Mouse (Mus musculus) MEL (cell line): Measurements from ENCODE around the gene Aven. TPM values are rescaled to one million over a fixed set of nuclear protein-coding genes. Genes with fewer than 3 reads are reported as not detected.

Source experiments
- DNase-seq: peaks from one replicate; pipeline ENCODE4 v3.0.0; 2011; ENCODE audit warnings: low read depth, low spot score
- H3K27ac ChIP-seq: 2 replicates; pipeline ENCODE4 v1.5.1; 2012; ENCODE audit warnings: low read depth, mild to moderate bottlenecking, control low read depth, low read length, moderate library complexity; ENCODE audit not compliant: control insufficient read depth
- H3K27me3 ChIP-seq, 2 experiments: fragments of 150-350 bp in 1 of 2; sonication (generic) in 1 of 2; 2 replicates each; pipeline ENCODE4 v1.6.1; 2012; ENCODE audit warnings: low read length in 2 of 2, mild to moderate bottlenecking in 2 of 2, improper control_type of control experiment in 1 of 2, moderate library complexity in 1 of 2; ENCODE audit not compliant: insufficient read depth in 2 of 2, control insufficient read depth in 1 of 2
- H3K36me3 ChIP-seq, 2 experiments: 2 replicates each; pipeline ENCODE4 v1.6.1; 2012 to 2014; ENCODE audit warnings: low read length in 2 of 2, improper control_type of control experiment in 1 of 2, inconsistent platforms in 1 of 2, mild to moderate bottlenecking in 1 of 2; ENCODE audit not compliant: insufficient read depth in 2 of 2, control insufficient read depth in 1 of 2
- H3K4me1 ChIP-seq, 2 experiments: fragments of 150-350 bp in 1 of 2; sonication (generic) in 1 of 2; 2 replicates each; pipeline ENCODE4 v1.6.1; 2012; ENCODE audit warnings: low read length in 2 of 2, improper control_type of control experiment in 1 of 2, mild to moderate bottlenecking in 1 of 2; ENCODE audit not compliant: insufficient read depth in 2 of 2, control insufficient read depth in 1 of 2
- H3K4me3 ChIP-seq, 2 experiments: fragments of 150-350 bp in 1 of 2; sonication (generic) in 1 of 2; 2 replicates each; pipeline ENCODE4 v1.5.1; 2012; ENCODE audit warnings: low read depth in 2 of 2, low read length in 2 of 2, mild to moderate bottlenecking in 2 of 2, moderate library complexity in 2 of 2, control low read depth in 1 of 2, improper control_type of control experiment in 1 of 2; ENCODE audit not compliant: control insufficient read depth in 1 of 2, insufficient read depth in 1 of 2
- H3K79me2 ChIP-seq: 2 replicates; pipeline ENCODE4 v1.6.1; 2012; ENCODE audit warnings: mild to moderate bottlenecking, low read length, moderate library complexity; ENCODE audit not compliant: control insufficient read depth, poor library complexity, insufficient read depth
- H3K9ac ChIP-seq: 2 replicates; pipeline ENCODE4 v1.6.1; 2012; ENCODE audit warnings: low read depth, mild to moderate bottlenecking, control low read depth, low read length, moderate library complexity; ENCODE audit not compliant: control insufficient read depth, poor library complexity, severe bottlenecking
- H3K9me3 ChIP-seq: fragments of 150-350 bp; sonication (generic); replicated peaks from 2 replicates; pipeline ENCODE4 v1.6.1; 2012; ENCODE audit warnings: mild to moderate bottlenecking, low read length, improper control_type of control experiment, moderate library complexity; ENCODE audit not compliant: insufficient read depth
- BHLHE40 ChIP-seq: IDR thresholded peaks from 2 replicates; pipeline ENCODE4 v1.6.1; 2012; ENCODE audit warnings: low read depth, mild to moderate bottlenecking, inconsistent platforms, low read length, improper control_type of control experiment, borderline replicate concordance
- CHD2 ChIP-seq: IDR thresholded peaks from 2 replicates; pipeline ENCODE4 v1.6.1; 2011; ENCODE audit warnings: low read length, improper control_type of control experiment
- CTCF ChIP-seq, 3 experiments: IDR thresholded peaks in 2 of 3; conservative IDR thresholded peaks in 1 of 3; 2 replicates each; pipeline ENCODE4 v1.5.1; 2011 to 2012; ENCODE audit warnings: low read length in 3 of 3, low read depth in 2 of 3, mild to moderate bottlenecking in 2 of 3, improper control_type of control experiment in 1 of 3, inconsistent platforms in 1 of 3, mixed read lengths in 1 of 3, moderate library complexity in 1 of 3; ENCODE audit not compliant: control insufficient read depth in 1 of 3, insufficient read depth in 1 of 3, poor library complexity in 1 of 3, severe bottlenecking in 1 of 3
- E2F4 ChIP-seq: IDR thresholded peaks from 2 replicates; pipeline ENCODE4 v1.6.1; 2011; ENCODE audit warnings: low read depth, low read length, improper control_type of control experiment, borderline replicate concordance
- EP300 ChIP-seq, 2 experiments: IDR thresholded peaks; 2 replicates each; pipeline ENCODE4 v1.6.1; 2011; ENCODE audit warnings: improper control_type of control experiment in 2 of 2, low read length in 2 of 2, low read depth in 1 of 2, mild to moderate bottlenecking in 1 of 2
- ETS1 ChIP-seq: IDR thresholded peaks from 2 replicates; pipeline ENCODE4 v1.6.1; 2012; ENCODE audit warnings: low read depth, mild to moderate bottlenecking, inconsistent platforms, low read length, improper control_type of control experiment, moderate library complexity
- GATA1 ChIP-seq: IDR thresholded peaks from 2 replicates; pipeline ENCODE4 v1.6.1; 2011; ENCODE audit warnings: low read depth, low read length, improper control_type of control experiment
- HCFC1 ChIP-seq: IDR thresholded peaks from 2 replicates; pipeline ENCODE4 v1.6.1; 2012; ENCODE audit warnings: low read depth, mild to moderate bottlenecking, inconsistent platforms, low read length, improper control_type of control experiment, moderate library complexity
- JUND ChIP-seq: IDR thresholded peaks from 2 replicates; pipeline ENCODE4 v1.6.1; 2011; ENCODE audit warnings: low read depth, mild to moderate bottlenecking, improper control_type of control experiment, low read length
- MAX ChIP-seq: IDR thresholded peaks from 2 replicates; pipeline ENCODE4 v1.6.1; 2011; ENCODE audit warnings: low read length, improper control_type of control experiment
- MAZ ChIP-seq: IDR thresholded peaks from 2 replicates; pipeline ENCODE4 v1.6.1; 2012; ENCODE audit warnings: low read depth, mild to moderate bottlenecking, inconsistent platforms, low read length, improper control_type of control experiment
- MEF2A ChIP-seq: IDR thresholded peaks from 2 replicates; pipeline ENCODE4 v1.6.1; 2014; ENCODE audit warnings: low read depth, mild to moderate bottlenecking, inconsistent platforms, low read length, improper control_type of control experiment; ENCODE audit not compliant: poor library complexity, insufficient replicate concordance, severe bottlenecking; ENCODE audit errors: extremely low read depth
- MXI1 ChIP-seq: IDR thresholded peaks from 2 replicates; pipeline ENCODE4 v1.6.1; 2011; ENCODE audit warnings: mild to moderate bottlenecking, low read depth, low read length, improper control_type of control experiment
- MYC ChIP-seq: IDR thresholded peaks from 2 replicates; pipeline ENCODE4 v1.6.1; 2011; ENCODE audit warnings: low read depth, mild to moderate bottlenecking, low read length, improper control_type of control experiment, moderate library complexity
- RAD21 ChIP-seq: IDR thresholded peaks from 2 replicates; pipeline ENCODE4 v1.6.1; 2011; ENCODE audit warnings: mild to moderate bottlenecking, low read depth, low read length, improper control_type of control experiment
- RCOR1 ChIP-seq: IDR thresholded peaks from 2 replicates; pipeline ENCODE4 v1.6.1; 2012; ENCODE audit warnings: low read depth, mild to moderate bottlenecking, inconsistent platforms, low read length, improper control_type of control experiment
- SMC3 ChIP-seq: IDR thresholded peaks from 2 replicates; pipeline ENCODE4 v1.6.1; 2011; ENCODE audit warnings: low read depth, low read length, improper control_type of control experiment
- TAL1 ChIP-seq: IDR thresholded peaks from 2 replicates; pipeline ENCODE4 v1.6.1; 2012; ENCODE audit warnings: mild to moderate bottlenecking, inconsistent platforms, low read length, moderate library complexity, mixed read lengths
- TBP ChIP-seq: IDR thresholded peaks from 2 replicates; pipeline ENCODE4 v1.8.0; 2011; ENCODE audit warnings: low read depth, low read length, improper control_type of control experiment
- USF1 ChIP-seq: IDR thresholded peaks from 2 replicates; pipeline ENCODE4 v1.6.1; 2014; ENCODE audit warnings: low read depth, mild to moderate bottlenecking, inconsistent platforms, low read length, improper control_type of control experiment, moderate library complexity
- USF2 ChIP-seq, 2 experiments: IDR thresholded peaks; 2 replicates each; pipeline ENCODE4 v1.6.1; 2011 to 2012; ENCODE audit warnings: improper control_type of control experiment in 2 of 2, low read length in 2 of 2, borderline replicate concordance in 1 of 2, inconsistent platforms in 1 of 2, low read depth in 1 of 2, mild to moderate bottlenecking in 1 of 2; ENCODE audit not compliant: insufficient read depth in 1 of 2
- ZC3H11A ChIP-seq: IDR thresholded peaks from 2 replicates; pipeline ENCODE4 v1.6.1; 2012; ENCODE audit warnings: low read depth, mild to moderate bottlenecking, inconsistent platforms, low read length, improper control_type of control experiment
- ZKSCAN1 ChIP-seq: IDR thresholded peaks from 2 replicates; pipeline ENCODE4 v1.6.1; 2012; ENCODE audit warnings: low read depth, mild to moderate bottlenecking, inconsistent platforms, low read length, improper control_type of control experiment, moderate library complexity
- ZMIZ1 ChIP-seq: IDR thresholded peaks from 2 replicates; pipeline ENCODE4 v1.6.1; 2012; ENCODE audit warnings: low read depth, mild to moderate bottlenecking, inconsistent platforms, low read length, improper control_type of control experiment, moderate library complexity
- polyA plus RNA-seq, 2 experiments: library from polyadenylated mRNA; stranded (reverse) in 1 of 2; unstranded in 1 of 2; fragments of >175 nt in 1 of 2; fragments of >200 nt in 1 of 2; gene quantifications; 2 replicates each; pipeline versions ENCODE4 v1.2.1 to v1.2.4; 2012; ENCODE audit warnings: low replicate concordance in 2 of 2, low read depth in 1 of 2; ENCODE audit not compliant: insufficient read length in 2 of 2, insufficient read depth in 1 of 2, missing spikeins in 1 of 2
- total RNA-seq: library from RNA; depleted of rRNA; stranded (reverse); fragments of 300-350 nt; gene quantifications from 2 replicates; pipeline ENCODE4 v1.2.3, GENCODE M21; 2012

The Aven gene
- total and polyA plus RNA-seq, 3 experiments, result 33.4 to 72.8 (median 50.3) TPM

GRCm38 (mm10) chr2:112501209-112501608 lies 8.4 kb downstream of the Aven start:
- H3K27ac ChIP-seq, result no peak overlapping the region
- H3K4me3 ChIP-seq, result no peak overlapping the region
- TF ChIP-seq CHD2, result no peak
- peak; percentile 93 for TF ChIP-seq SMC3
- TF ChIP-seq ZKSCAN1, result no peak
- TF ChIP-seq TBP, result peak; percentile 43; the same call in 1 of the 2 replicates
- no peak for TF ChIP-seq MXI1
- TF ChIP-seq USF1, result no peak
- peak; percentile 48 to 94 (median 73); a peak in 5 of 6 replicates for TF ChIP-seq CTCF (IDR thresholded peaks at IDR 0.05 in 2 of 3, conservative IDR thresholded peaks at IDR 0.05 in 1 of 3; ENCODE audit: control insufficient read depth in 1 of 3, insufficient read depth in 1 of 3, low read depth in 2 of 3, low read length in 3 of 3, poor library complexity in 1 of 3, severe bottlenecking in 1 of 3)
- peak; percentile 14; the same call in 1 of the 2 replicates for TF ChIP-seq HCFC1
- no peak for TF ChIP-seq GATA1
- TF ChIP-seq RCOR1, result 0 out of 2 replicates have a peak, but pooled peaks have one; percentile 5
- TF ChIP-seq MAZ, result 0 out of 2 replicates have a peak, but pooled peaks have one; percentile 24
- TF ChIP-seq BHLHE40, result no peak
- TF ChIP-seq USF2 (IDR thresholded peaks at IDR 0.05; ENCODE audit: borderline replicate concordance in 1 of 2, insufficient read depth in 1 of 2, low read depth in 1 of 2, low read length in 2 of 2), result no peak
- peak; percentile 77 for TF ChIP-seq ZC3H11A
- peak; percentile 94 for TF ChIP-seq RAD21
- no peak for TF ChIP-seq E2F4
- TF ChIP-seq MAX, result no peak
- TF ChIP-seq, all 39 proteins: peak for 8

DNA sequence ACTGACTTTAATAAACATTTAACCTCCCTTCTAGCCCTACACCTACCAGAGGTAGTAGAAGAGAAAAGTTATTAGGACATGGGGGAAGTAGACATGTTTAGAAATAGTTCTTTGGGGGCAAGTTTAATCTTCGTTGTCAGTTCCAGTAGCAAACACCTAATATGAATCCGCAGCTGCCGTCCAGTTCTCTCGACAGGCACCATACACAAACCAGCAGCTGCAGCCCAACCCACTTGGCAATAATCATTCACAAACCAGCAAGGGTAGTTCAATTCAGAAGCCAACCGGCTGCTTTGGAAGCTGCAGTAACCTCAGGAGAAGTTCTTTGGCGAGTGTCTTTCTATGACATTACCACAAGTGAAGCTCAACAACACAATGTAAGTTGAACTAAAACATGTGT lies 11.2 kb downstream of the Aven start:
- DNase-seq, result no peak

More at GRCm38 (mm10) chr2:112501209-112501608, 8.4 kb downstream of the Aven start:
- Histone ChIP-seq H3K9ac (peak overlapping the region; percentile 9; the same call in 1 of the 2 replicates), H3K27me3 (no peaks in the 10 kb centered on the region), H3K9me3 (no peaks in the 10 kb centered on the region), H3K4me1 (peaks cover 2 to 3% of the 10 kb centered on the region in 2 experiments; a peak in 1 of 4 replicates), H3K79me2 (peaks cover 3% of the 10 kb centered on the region; the same call in 1 of the 2 replicates), H3K36me3 (peaks cover 0 to 9% of the 10 kb centered on the region in 2 experiments; a peak in 2 of 4 replicates)
- DNase-seq, result peak; percentile 93

More for the DNA sequence above, 11.2 kb downstream of the Aven start:
- Histone ChIP-seq H3K27ac (no peak overlapping the region), H3K4me1 (peaks cover 0 to 5% of the 10 kb centered on the region in 2 experiments; a peak in 1 of 4 replicates), H3K27me3 (no peaks in the 10 kb centered on the region), H3K9me3 (no peaks in the 10 kb centered on the region), H3K79me2 (peaks cover 1% of the 10 kb centered on the region; the same call in 1 of the 2 replicates), H3K36me3 (peaks cover 0 to 8% of the 10 kb centered on the region in 2 experiments; a peak in 2 of 4 replicates), H3K9ac (no peak overlapping the region), H3K4me3 (no peak overlapping the region)
- TF ChIP-seq MEF2A (no peak), TAL1 (no peak), ZMIZ1 (no peak), SMC3 (no peak), JUND (no peak), CTCF (IDR thresholded peaks at IDR 0.05 in 2 of 3, conservative IDR thresholded peaks at IDR 0.05 in 1 of 3; ENCODE audit: control insufficient read depth in 1 of 3, insufficient read depth in 1 of 3, low read depth in 2 of 3, low read length in 3 of 3, poor library complexity in 1 of 3, severe bottlenecking in 1 of 3) (no peak), EP300 (IDR thresholded peaks at IDR 0.05; ENCODE audit: low read depth in 1 of 2, low read length in 2 of 2) (no peak), MYC (no peak), ETS1 (no peak), RCOR1 (no peak), GATA1 (no peak)
